Mouse (Mus musculus): ENCODE results near the gene B830017H08Rik. TPM values are rescaled to one million over a fixed set of nuclear protein-coding genes. Genes with fewer than 3 reads are reported as not detected.

The B830017H08Rik gene
- total and polyA plus RNA-seq, 3 experiments, result 0.08 TPM; not detected in 2

DNA sequence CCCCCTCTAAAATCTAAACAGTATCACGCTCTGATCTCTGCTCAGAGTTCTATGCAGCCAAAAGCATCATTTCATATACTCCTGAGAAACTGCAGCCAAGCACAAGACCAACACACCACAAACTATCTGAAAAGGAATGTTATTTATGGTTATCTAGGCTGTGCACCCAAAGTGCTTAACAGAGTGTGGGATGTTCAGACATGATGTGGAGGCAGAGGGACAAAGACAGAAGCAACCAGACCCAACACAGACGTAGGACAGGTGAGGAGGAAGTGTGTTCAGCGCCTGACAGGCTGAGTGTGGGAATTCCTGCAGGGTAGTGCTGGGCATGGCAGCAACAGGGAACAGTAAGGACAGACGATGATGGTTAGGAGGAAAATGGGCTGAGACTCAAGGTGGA lies 46.6 kb downstream of the B830017H08Rik start:
- Histone ChIP-seq H3K9me3 (replicated peaks; ENCODE audit: low read length) (peaks cover 11% of the 10 kb centered on the region), H3K36me3 (replicated peaks in 1 of 2; ENCODE audit: control insufficient read depth in 1 of 2, insufficient read depth in 1 of 2, low read length in 1 of 2) (peaks cover 20 to 81% of the 10 kb centered on the region in 2 experiments), H3K4me3 (replicated peaks in 1 of 3; ENCODE audit: low read depth in 2 of 3, low read length in 2 of 3, poor library complexity in 1 of 3) (no peak overlapping the region), H3K4me2 (ENCODE audit: insufficient read depth, low read depth, poor library complexity, severe bottlenecking) (no peak overlapping the region), H3K79me2 (replicated peaks; ENCODE audit: control insufficient read depth, extremely low read depth, insufficient read depth, poor library complexity, severe bottlenecking) (peaks cover 44% of the 10 kb centered on the region), H3K9ac (ENCODE audit: insufficient read depth, low read depth) (no peak overlapping the region), H3K27ac (ENCODE audit: insufficient read depth, low read depth) (no peak overlapping the region), H3K4me1 (ENCODE audit: control insufficient read depth in 1 of 2, insufficient read depth in 2 of 2) (peaks cover 7 to 17% of the 10 kb centered on the region in 2 experiments), H3K27me3 (replicated peaks) (no peaks in the 10 kb centered on the region)
- in situ Hi-C loops (cut with MboI; ENCODE audit: low pct_ligation_motif_present, low pct_unique_long_range_greater_than_20kb, low sequenced_read_pairs), result no loop called here
- no peak for TF ChIP-seq BHLHE40 (IDR thresholded peaks at IDR 0.05; ENCODE audit: low read depth, low read length)
- dilution Hi-C loops (cut with MboI; ENCODE audit: extremely low pct_ligation_motif_present, extremely low pct_unique_long_range_greater_than_20kb, low sequenced_read_pairs), result no loop called here
- no peak for DNase-seq (ENCODE audit: extremely low read depth)

DNA sequence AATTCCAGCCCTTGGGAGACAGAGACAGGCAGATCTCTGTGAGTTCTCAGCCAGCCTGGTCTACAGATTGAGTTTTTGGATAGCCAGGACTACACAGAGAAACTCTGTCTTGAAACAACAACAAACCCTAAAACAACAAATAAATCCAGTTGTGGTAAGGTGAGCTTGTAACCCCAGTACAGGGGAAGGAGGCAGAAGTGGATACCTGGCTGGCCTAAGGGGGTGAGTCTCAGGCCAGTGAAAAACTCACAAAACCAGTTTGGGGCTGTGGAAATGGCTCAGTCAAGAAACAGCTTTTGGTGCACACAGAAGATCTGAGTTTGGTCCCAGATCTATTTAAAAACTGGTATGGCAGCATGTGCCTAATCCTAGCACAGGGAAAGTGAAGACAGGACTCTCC lies 49.3 kb downstream of the B830017H08Rik start:
- no peak overlapping the region for H3K4me2 ChIP-seq (ENCODE audit: insufficient read depth, low read depth, poor library complexity, severe bottlenecking)
- H3K79me2 ChIP-seq (replicated peaks; ENCODE audit: control insufficient read depth, extremely low read depth, insufficient read depth, poor library complexity, severe bottlenecking), result peaks cover 49% of the 10 kb centered on the region
- H3K4me1 ChIP-seq (ENCODE audit: control insufficient read depth in 1 of 2, insufficient read depth in 2 of 2), result peaks cover 8 to 36% of the 10 kb centered on the region in 2 experiments
- H3K9me3 ChIP-seq (replicated peaks; ENCODE audit: low read length), result peaks cover 11% of the 10 kb centered on the region
- no peak for DNase-seq (ENCODE audit: extremely low read depth)
- no peak for TF ChIP-seq ZC3H11A (IDR thresholded peaks at IDR 0.05; ENCODE audit: low read depth, low read length)
- TF ChIP-seq MEF2A (IDR thresholded peaks at IDR 0.05; ENCODE audit: borderline replicate concordance, low read depth, low read length), result no peak
- TF ChIP-seq USF1 (IDR thresholded peaks at IDR 0.05; ENCODE audit: low read depth, low read length), result no peak
- TF ChIP-seq MAX (IDR thresholded peaks at IDR 0.05; ENCODE audit: low read length), result no peak
- TF ChIP-seq POLR2AphosphoS2 (IDR thresholded peaks at IDR 0.05; ENCODE audit: low read depth, low read length), result no peak
- no peak for TF ChIP-seq RAD21 (IDR thresholded peaks at IDR 0.05; ENCODE audit: low read depth, low read length)
- TF ChIP-seq IRF4 (IDR thresholded peaks at IDR 0.05; ENCODE audit: low read depth, low read length), result no peak
- no peak for TF ChIP-seq SMC3 (IDR thresholded peaks at IDR 0.05; ENCODE audit: low read depth, low read length)
- TF ChIP-seq E2F4 (IDR thresholded peaks at IDR 0.05; ENCODE audit: insufficient replicate concordance, low read depth, low read length), result no peak
- TF ChIP-seq ZNF384 (IDR thresholded peaks at IDR 0.05; ENCODE audit: low read depth, low read length), result no peak
- TF ChIP-seq ETS1 (conservative IDR thresholded peaks at IDR 0.05; ENCODE audit: low read depth, low read length), result no peak
- no peak for TF ChIP-seq JUN (IDR thresholded peaks at IDR 0.05; ENCODE audit: insufficient read depth, low read depth, low read length)
- TF ChIP-seq BHLHE40 (IDR thresholded peaks at IDR 0.05; ENCODE audit: low read depth, low read length), result no peak
- no peak for TF ChIP-seq EP300 (IDR thresholded peaks at IDR 0.05; ENCODE audit: low read length)
- no peak for TF ChIP-seq MYC (IDR thresholded peaks at IDR 0.05; ENCODE audit: low read depth, low read length)
- no peak for TF ChIP-seq GABPA (IDR thresholded peaks at IDR 0.05; ENCODE audit: insufficient replicate concordance, low read depth, low read length)
- TF ChIP-seq PAX5 (IDR thresholded peaks at IDR 0.05; ENCODE audit: low read length), result no peak
- TF ChIP-seq TBP (conservative IDR thresholded peaks at IDR 0.05; ENCODE audit: low read depth, low read length), result no peak
- TF ChIP-seq RCOR1 (conservative IDR thresholded peaks at IDR 0.05; ENCODE audit: low read depth, low read length), result no peak
- dilution Hi-C loops (cut with MboI; ENCODE audit: extremely low pct_ligation_motif_present, extremely low pct_unique_long_range_greater_than_20kb, low sequenced_read_pairs), result no loop called here
- H3K27me3 ChIP-seq (replicated peaks), result no peaks in the 10 kb centered on the region
- H3K27ac ChIP-seq (ENCODE audit: insufficient read depth, low read depth), result no peak overlapping the region
- in situ Hi-C loops (cut with MboI; ENCODE audit: low pct_ligation_motif_present, low pct_unique_long_range_greater_than_20kb, low sequenced_read_pairs), result no loop called here
- H3K36me3 ChIP-seq (replicated peaks in 1 of 2; ENCODE audit: control insufficient read depth in 1 of 2, insufficient read depth in 1 of 2, low read length in 1 of 2), result peaks cover 22 to 93% of the 10 kb centered on the region in 2 experiments
- H3K4me3 ChIP-seq (replicated peaks in 1 of 3; ENCODE audit: low read depth in 2 of 3, low read length in 2 of 3, poor library complexity in 1 of 3), result no peak overlapping the region
- no peak overlapping the region for H3K9ac ChIP-seq (ENCODE audit: insufficient read depth, low read depth)
